Mouse (Mus musculus) splenic B cell, adult 2 months (primary cell): Measurements from ENCODE around the gene Arhgef3.

Experiments used
- DNase-seq: peaks from one replicate; pipeline ENCODE4 v3.0.0-alpha.2; 2011; ENCODE audit warnings: low read depth, low spot score
- H3K27me3 ChIP-seq: 2 replicates; pipeline ENCODE4 v1.6.1; 2012; ENCODE audit warnings: mild to moderate bottlenecking, low read length, moderate library complexity, mixed read lengths; ENCODE audit not compliant: control insufficient read depth, poor library complexity, insufficient read depth, severe bottlenecking
- H3K36me3 ChIP-seq: 2 replicates; pipeline ENCODE4 v1.6.1; 2012; ENCODE audit warnings: mild to moderate bottlenecking, low read length, moderate library complexity, mixed read lengths; ENCODE audit not compliant: control insufficient read depth, poor library complexity, insufficient read depth, severe bottlenecking

Gene Arhgef3

GRCm38 (mm10) chr14:27250281-27250789 lies 135.6 kb downstream of the Arhgef3 start:
- DNase-seq: no peak
- H3K36me3 ChIP-seq: no peaks in the 10 kb centered on the region

GRCm38 (mm10) chr14:27253391-27253790 lies 138.7 kb downstream of the Arhgef3 start:
- H3K27me3 ChIP-seq: no peaks in the 10 kb centered on the region
- DNase-seq: peak; percentile 51
- H3K36me3 ChIP-seq: no peaks in the 10 kb centered on the region

More at GRCm38 (mm10) chr14:27250281-27250789, 135.6 kb downstream of the Arhgef3 start:
- H3K27me3 ChIP-seq: no peaks in the 10 kb centered on the region

- Histone ChIP-seq H3K27me3 (no peaks in the 10 kb centered on the region), H3K36me3 (no peaks in the 10 kb centered on the region; the same call in 1 of the 2 replicates)
- DNase-seq: no peak
Measured at GRCm38 (mm10) chr14:27262349-27262748, 147.7 kb downstream of the Arhgef3 start.

- no peaks in the 10 kb centered on the region; the same call in 1 of the 2 replicates for H3K36me3 ChIP-seq
- no peak for DNase-seq
- H3K27me3 ChIP-seq: no peaks in the 10 kb centered on the region
Measured at GRCm38 (mm10) chr14:27266601-27267000, 151.9 kb downstream of the Arhgef3 start.

- Histone ChIP-seq H3K36me3 (peaks cover 2% of the 10 kb centered on the region; the same call in 1 of the 2 replicates), H3K27me3 (no peaks in the 10 kb centered on the region)
- DNase-seq: peak; percentile 36
Measured at GRCm38 (mm10) chr14:27268137-27268536, 153.4 kb downstream of the Arhgef3 start.

GRCm38 (mm10) chr14:27268986-27269700 lies 154.4 kb downstream of the Arhgef3 start:
- no peak for DNase-seq
- no peaks in the 10 kb centered on the region for H3K27me3 ChIP-seq
- peaks cover 2% of the 10 kb centered on the region; the same call in 1 of the 2 replicates for H3K36me3 ChIP-seq

GRCm38 (mm10) chr14:27269836-27270235 lies 155.1 kb downstream of the Arhgef3 start:
- no peak for DNase-seq
- Histone ChIP-seq H3K36me3 (peaks cover 2% of the 10 kb centered on the region; the same call in 1 of the 2 replicates), H3K27me3 (no peaks in the 10 kb centered on the region)

GRCm38 (mm10) chr14:27270466-27270865 lies 155.8 kb downstream of the Arhgef3 start:
- no peaks in the 10 kb centered on the region for H3K27me3 ChIP-seq
- H3K36me3 ChIP-seq: peaks cover 2% of the 10 kb centered on the region; the same call in 1 of the 2 replicates
- no peak for DNase-seq

- Histone ChIP-seq H3K36me3 (0 out of 2 replicates have a peak, but pooled peaks cover 2% of the 10 kb centered on the region), H3K27me3 (no peaks in the 10 kb centered on the region)
- no peak for DNase-seq
Measured at GRCm38 (mm10) chr14:27271371-27272071, 156.8 kb downstream of the Arhgef3 start.

- no peak for DNase-seq
- Histone ChIP-seq H3K27me3 (no peaks in the 10 kb centered on the region), H3K36me3 (0 out of 2 replicates have a peak, but pooled peaks cover 2% of the 10 kb centered on the region)
Measured at GRCm38 (mm10) chr14:27272072-27272834, 157.6 kb downstream of the Arhgef3 start.

- no peak for DNase-seq
- Histone ChIP-seq H3K36me3 (0 out of 2 replicates have a peak, but pooled peaks cover 2% of the 10 kb centered on the region), H3K27me3 (no peaks in the 10 kb centered on the region)
Measured at GRCm38 (mm10) chr14:27272835-27273138, 158.1 kb downstream of the Arhgef3 start.

- Histone ChIP-seq H3K36me3 (0 out of 2 replicates have a peak, but pooled peaks cover 2% of the 10 kb centered on the region), H3K27me3 (no peaks in the 10 kb centered on the region)
- no peak for DNase-seq
Measured at GRCm38 (mm10) chr14:27273169-27273568, 158.5 kb downstream of the Arhgef3 start.

GRCm38 (mm10) chr14:27277259-27277658 lies 162.6 kb downstream of the Arhgef3 start:
- Histone ChIP-seq H3K27me3 (no peaks in the 10 kb centered on the region), H3K36me3 (0 out of 2 replicates have a peak, but pooled peaks cover 2% of the 10 kb centered on the region)
- no peak for DNase-seq

- Histone ChIP-seq H3K36me3 (no peaks in the 10 kb centered on the region), H3K27me3 (no peaks in the 10 kb centered on the region)
- no peak for DNase-seq
Measured at GRCm38 (mm10) chr14:27280201-27280890, 165.6 kb downstream of the Arhgef3 start.
